Mouse (Mus musculus) embryo, embryonic 10 days (tissue): ENCODE results near the gene Hmgcl.

ENCODE experiments used
- DNase-seq: peaks from one replicate; pipeline ENCODE4 v3.0.0-alpha.2; 2015; ENCODE audit warnings: low spot score

Hmgcl gene

GRCm38 (mm10) chr4:135946278-135946658 lies at the start of gene Hmgcl:
Hmgcl (plus strand) TSS chr4:135946448.
- DNase-seq, result peak; percentile 99

GRCm38 (mm10) chr4:135898380-135899049 lies 47.7 kb upstream of the Hmgcl start:
- DNase-seq, result peak; percentile 36

- DNase-seq, result no peak
These were observed 47.2 kb upstream of the Hmgcl start for GRCm38 (mm10) chr4:135899050-135899448.

GRCm38 (mm10) chr4:135900008-135900407 lies 46.2 kb upstream of the Hmgcl start:
- DNase-seq, result no peak

GRCm38 (mm10) chr4:135902606-135903242 lies 43.5 kb upstream of the Hmgcl start:
- DNase-seq, result no peak

- DNase-seq, result no peak
These were observed 41.4 kb upstream of the Hmgcl start for GRCm38 (mm10) chr4:135904810-135905209.

- DNase-seq, result no peak
These were observed 39.6 kb upstream of the Hmgcl start for GRCm38 (mm10) chr4:135906633-135907032.

- no peak for DNase-seq
These were observed 36.8 kb upstream of the Hmgcl start for GRCm38 (mm10) chr4:135909326-135910066.

GRCm38 (mm10) chr4:135911531-135911930 lies 34.7 kb upstream of the Hmgcl start:
- no peak for DNase-seq

GRCm38 (mm10) chr4:135912164-135912563 lies 34.1 kb upstream of the Hmgcl start:
- no peak for DNase-seq

GRCm38 (mm10) chr4:135912835-135913234 lies 33.4 kb upstream of the Hmgcl start:
- peak; percentile 30 for DNase-seq

- no peak for DNase-seq
These were observed 32.8 kb upstream of the Hmgcl start for GRCm38 (mm10) chr4:135913433-135913832.

GRCm38 (mm10) chr4:135918635-135919279 lies 27.5 kb upstream of the Hmgcl start:
- DNase-seq, result no peak

GRCm38 (mm10) chr4:135919280-135919639 lies 27.0 kb upstream of the Hmgcl start:
- DNase-seq, result no peak

GRCm38 (mm10) chr4:135920304-135921241 lies 25.7 kb upstream of the Hmgcl start, which contains the start of gene Fuca1:
Fuca1 (plus strand) TSS chr4:135920735.
- DNase-seq, result peak; percentile 95

GRCm38 (mm10) chr4:135921257-135922120 lies 24.8 kb upstream of the Hmgcl start:
- DNase-seq, result peak; percentile 14

- no peak for DNase-seq
These were observed 24.1 kb upstream of the Hmgcl start for GRCm38 (mm10) chr4:135922190-135922589.

GRCm38 (mm10) chr4:135924418-135924817 lies 21.8 kb upstream of the Hmgcl start:
- no peak for DNase-seq

GRCm38 (mm10) chr4:135925341-135925740 lies 20.9 kb upstream of the Hmgcl start:
- no peak for DNase-seq

GRCm38 (mm10) chr4:135926195-135926808 lies 19.9 kb upstream of the Hmgcl start:
- DNase-seq, result no peak
